Mouse (Mus musculus) stomach, postnatal 0 days (tissue): ENCODE measurements around the gene Sestd1.

Experiments used
- CTCF ChIP-seq: IDR thresholded peaks from 2 replicates; pipeline ENCODE4 v1.5.1; 2016; ENCODE audit warnings: antibody characterized with exemption, low read depth, mild to moderate bottlenecking, moderate library complexity
- EP300 ChIP-seq: optimal IDR thresholded peaks from 2 replicates; pipeline ENCODE3; 2016; ENCODE audit warnings: antibody characterized with exemption

- no peak for TF ChIP-seq CTCF
- TF ChIP-seq EP300 = no peak
These were observed 97.4 kb downstream of the Sestd1 start for GRCm38 (mm10) chr2:77182996-77183380.
